ENCODE assay signal across 8 mouse cellular contexts in genomic region chr15:84852457-84853070, GRCm38 (mm10). TPM values are rescaled to one million over a fixed set of nuclear protein-coding genes. Genes with fewer than 3 reads are reported as not detected.
DNase-seq lines count a peak whose midpoint lies in the region; ATAC-seq lines count a peak whose summit lies in the region.

No protein-coding gene starts in this region.

- H3K4me1 ChIP-seq in embryonic facial prominence, embryonic 14.5 days (ENCODE audit: control insufficient read depth, insufficient read depth, low read length) = peaks cover 23% of the 10 kb centered on the region
- H3K4me1 ChIP-seq in hindbrain, embryonic 10.5 days (replicated peaks) = peaks cover 77% of the 10 kb centered on the region
- peaks cover 61% of the 10 kb centered on the region for H3K4me1 ChIP-seq in neural tube, embryonic 12.5 days

- peak overlapping the region; percentile 65; the same call in 1 of the 2 replicates for H3K27ac ChIP-seq in embryonic facial prominence, embryonic 14.5 days (replicated peaks; ENCODE audit: low read depth, low read length)
- peak overlapping the region; percentile 99 for H3K27ac ChIP-seq in hindbrain, embryonic 10.5 days
- H3K27ac ChIP-seq in neural tube, embryonic 12.5 days = peak overlapping the region; percentile 99

- H3K27me3 ChIP-seq in embryonic facial prominence, embryonic 14.5 days (replicated peaks; ENCODE audit: control insufficient read depth, insufficient read depth, low read length) = peaks cover 13% of the 10 kb centered on the region; the same call in 1 of the 2 replicates
- peaks cover 5% of the 10 kb centered on the region; the same call in 1 of the 2 replicates for H3K27me3 ChIP-seq in hindbrain, embryonic 10.5 days (ENCODE audit: insufficient read depth, poor library complexity, severe bottlenecking)
- H3K27me3 ChIP-seq in neural tube, embryonic 12.5 days (replicated peaks) = no peaks in the 10 kb centered on the region

- DNase-seq in right cerebral cortex, adult 18-20 months = peak; percentile 31
- no peak for DNase-seq in right cerebral cortex, postnatal 14 days
- no peak for DNase-seq in embryonic facial prominence, embryonic 14.5 days (ENCODE audit: low spot score)
- DNase-seq in hindbrain, embryonic 10.5 days (ENCODE audit: low spot score) = peak; percentile 23
- DNase-seq in layer of hippocampus, postnatal 10 days (ENCODE audit: low spot score in 2 of 2) = peak; percentile 37 to 60
- no peak for DNase-seq in thymus, postnatal 36 days
- DNase-seq in thymus, postnatal 14 days = no peak

- peak overlapping the region; percentile 74 for H3K4me3 ChIP-seq in embryonic facial prominence, embryonic 14.5 days (ENCODE audit: low read depth, low read length)
- peak overlapping the region; percentile 95 for H3K4me3 ChIP-seq in hindbrain, embryonic 10.5 days
- peak overlapping the region; percentile 83 for H3K4me3 ChIP-seq in neural tube, embryonic 12.5 days

- no peaks in the 10 kb centered on the region for H3K9me3 ChIP-seq in embryonic facial prominence, embryonic 14.5 days (ENCODE audit: control insufficient read depth, low read length)
- no peaks in the 10 kb centered on the region for H3K9me3 ChIP-seq in hindbrain, embryonic 10.5 days
- H3K9me3 ChIP-seq in neural tube, embryonic 12.5 days = no peaks in the 10 kb centered on the region

- H3K4me2 ChIP-seq in embryonic facial prominence, embryonic 14.5 days (ENCODE audit: low read depth, low read length) = peak overlapping the region; percentile 97
- H3K4me2 ChIP-seq in neural tube, embryonic 12.5 days (replicated peaks) = peak overlapping the region; percentile 79

- no peak for ATAC-seq in embryonic facial prominence, embryonic 14.5 days (ENCODE audit: low read depth)
- ATAC-seq in neural tube, embryonic 12.5 days (ENCODE audit: low FRiP score, low read depth) = no peak

- H3K9ac ChIP-seq in embryonic facial prominence, embryonic 14.5 days (ENCODE audit: low read depth, low read length) = peak overlapping the region; percentile 78; the same call in 1 of the 2 replicates
- H3K9ac ChIP-seq in neural tube, embryonic 12.5 days = peak overlapping the region; percentile 94

- WGBS in embryonic facial prominence, embryonic 14.5 days = 16% methylated on average over 10 of the region's 10 CpGs
- WGBS in hindbrain, embryonic 10.5 days = 13% methylated on average over 10 of the region's 10 CpGs
- WGBS in neural tube, embryonic 12.5 days = 4% methylated on average over 10 of the region's 10 CpGs

- no peaks in the 10 kb centered on the region for H3K36me3 ChIP-seq in embryonic facial prominence, embryonic 14.5 days (ENCODE audit: control insufficient read depth, insufficient read depth, low read length)
- peaks cover 42% of the 10 kb centered on the region for H3K36me3 ChIP-seq in hindbrain, embryonic 10.5 days
- H3K36me3 ChIP-seq in neural tube, embryonic 12.5 days = peaks cover 12% of the 10 kb centered on the region

RNA-seq across cellular contexts. Expression of gene Phf21b, which starts 3.3 kb away (rescaled TPM):
- 0.49 and 0.52 TPM in 2 replicates for polyA plus RNA-seq in embryonic facial prominence, embryonic 14.5 days (2014; fragmentation: Nextera tagmentation; extraction: Ambion mirVana)
- 10.7 and 30.8 TPM in 2 replicates for polyA plus RNA-seq in hindbrain, embryonic 10.5 days (2016; fragmentation: Nextera tagmentation; extraction: Ambion mirVana)
- 10 to 100 TPM; 11.6 to 13.8 TPM for total RNA-seq in layer of hippocampus, postnatal 10 days (2021)
- 20.2 and 24.5 TPM in 2 replicates for polyA plus RNA-seq in neural tube, embryonic 12.5 days (2016; fragmentation: Nextera tagmentation; extraction: Ambion mirVana)

Comparison
In these comparisons a context has a peak if more than half of its experiments do, and no peak if none do; other contexts are left out.
1. DNase-seq: peak in right cerebral cortex, adult 18-20 months (single experiment), hindbrain, embryonic 10.5 days (single experiment) and layer of hippocampus, postnatal 10 days (2 of 2); none in right cerebral cortex, postnatal 14 days (single experiment), embryonic facial prominence, embryonic 14.5 days (single experiment), thymus, postnatal 36 days (0 of 2) and thymus, postnatal 14 days (single experiment).
2. Peak in every context shown above with its lines, with median percentiles within 50 percentile points of each other: H3K27ac ChIP-seq and H3K4me3 ChIP-seq.